Mouse (Mus musculus) neural tube, postnatal 0 days (tissue): ENCODE measurements around the gene Zfp488. TPM values are rescaled to one million over a fixed set of nuclear protein-coding genes. Genes with fewer than 3 reads are reported as not detected.

Source experiments
- polyA plus RNA-seq: library from polyadenylated mRNA; unstranded; fragments of >200 nt; fragmentation: Nextera tagmentation; extraction: Ambion mirVana; gene quantifications from 2 replicates; pipeline ENCODE4 v1.2.1, GENCODE M21; 2015

Zfp488 gene
- polyA plus RNA-seq = 2.2 and 2.3 TPM in 2 replicates

DNA sequence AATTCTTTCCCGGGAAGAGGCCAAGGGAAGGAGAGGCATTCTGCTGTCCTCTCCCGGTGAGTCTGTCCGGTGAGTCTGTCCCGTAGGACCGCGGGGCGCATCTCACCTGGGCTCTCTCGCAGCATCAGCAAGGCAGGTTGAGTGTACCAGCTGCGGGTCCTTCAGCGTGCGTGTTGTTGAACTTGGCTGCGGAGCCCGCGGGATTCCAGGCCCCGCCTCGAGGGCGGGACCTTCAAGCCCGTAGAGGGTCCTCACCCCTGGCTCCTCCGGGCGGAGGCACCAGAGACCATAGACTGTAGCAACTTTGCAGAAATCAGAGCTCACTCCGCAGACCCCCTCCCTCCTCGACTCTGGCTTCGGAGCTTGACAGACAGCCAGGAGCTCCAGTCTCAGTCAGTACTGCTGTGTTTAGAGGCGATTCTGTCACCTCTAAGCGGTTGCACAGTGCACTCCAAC, at the start of gene Zfp488:
Zfp488 (minus strand) TSS at position 161 of the 456 bp plus-strand sequence.

DNA sequence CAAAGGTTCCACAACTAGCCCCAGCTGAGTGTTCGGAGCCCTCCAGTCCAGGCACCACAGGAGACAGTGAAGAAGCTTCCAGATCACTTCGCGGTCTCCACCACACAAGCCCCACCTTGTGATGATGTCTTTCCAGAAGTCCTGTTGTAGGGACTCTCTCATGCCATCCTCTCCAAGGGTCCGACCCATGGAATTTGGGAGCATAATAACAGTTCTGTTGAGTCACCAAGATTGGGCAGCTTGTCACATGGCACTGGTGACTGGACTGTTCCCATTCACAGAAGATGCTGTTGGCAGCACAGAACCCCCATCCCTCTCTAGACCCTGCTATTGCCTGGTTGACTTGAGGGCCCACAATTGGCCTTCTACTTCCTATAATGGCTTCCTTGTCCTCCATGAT, 37.8 kb upstream of the Zfp488 start, which contains the start of gene Gm5460:
Gm5460 (plus strand) TSS at position 378 of the 400 bp plus-strand sequence.

DNA sequence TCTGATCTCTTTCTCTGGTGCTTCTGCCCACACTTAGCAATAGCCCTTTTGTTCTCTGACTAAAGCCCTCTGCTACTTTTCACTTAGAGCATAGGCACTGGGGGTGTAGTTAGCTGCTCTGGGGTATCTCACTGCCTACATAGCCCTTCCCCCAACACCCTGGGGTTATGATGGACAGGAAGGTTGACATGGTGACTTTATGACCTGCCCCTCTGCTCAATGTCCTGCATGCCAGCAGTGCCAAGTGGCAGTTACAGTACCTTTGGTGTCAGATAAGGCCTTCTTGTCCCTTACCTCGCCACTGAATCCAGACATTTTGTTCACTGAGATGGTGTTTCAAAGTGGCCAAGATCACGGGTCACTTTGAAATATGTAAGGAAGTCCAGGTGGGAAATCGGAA, 36.5 kb upstream of the Zfp488 start, which contains the start of gene Gm30083:
Gm30083 (minus strand) TSS at position 120 of the 400 bp plus-strand sequence.

DNA sequence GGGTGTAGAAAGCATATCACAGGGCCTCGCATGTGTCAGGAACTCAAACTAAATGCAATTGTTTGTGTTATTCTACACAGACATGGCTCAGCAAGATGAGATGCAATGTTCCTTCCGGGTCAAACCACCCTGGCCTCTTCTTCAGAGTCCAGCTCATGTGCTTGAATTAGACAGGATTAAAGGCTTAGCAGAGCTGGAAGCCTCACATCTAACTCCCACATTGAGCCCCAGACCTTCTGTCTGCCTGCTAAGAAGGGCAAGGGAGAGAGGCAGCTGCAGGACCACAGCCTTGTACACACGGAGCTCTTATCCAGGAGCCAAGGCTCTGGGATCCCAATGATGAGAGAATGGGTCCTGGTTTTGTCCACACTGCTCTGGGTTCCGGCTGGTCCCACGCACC, 24.8 kb downstream of the Zfp488 start, which contains the start of gene Rbp3:
Rbp3 (plus strand) TSS at position 243 of the 400 bp plus-strand sequence.

DNA sequence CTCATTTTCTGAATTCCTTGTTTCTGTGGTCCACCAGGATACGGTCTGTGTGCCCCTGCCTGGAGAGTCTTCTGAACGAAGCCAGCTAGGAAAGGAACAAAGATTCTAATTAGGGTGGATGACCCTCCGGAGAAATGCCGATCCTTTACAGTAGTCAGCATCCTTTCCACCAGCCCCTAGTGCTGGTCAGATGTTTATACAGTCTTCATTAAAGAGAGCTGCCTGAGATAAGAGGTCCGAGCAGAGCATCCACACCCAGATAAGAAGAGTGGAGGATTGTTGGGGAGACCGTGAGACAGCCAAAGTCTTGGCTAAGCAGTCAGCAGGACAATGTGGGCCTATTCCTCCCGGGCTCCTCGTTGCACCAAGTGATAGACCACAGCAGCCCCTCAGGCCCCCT, 37.8 kb downstream of the Zfp488 start, which contains the start of gene Gdf2:
Gdf2 (plus strand) TSS at position 301 of the 400 bp plus-strand sequence.

DNA sequence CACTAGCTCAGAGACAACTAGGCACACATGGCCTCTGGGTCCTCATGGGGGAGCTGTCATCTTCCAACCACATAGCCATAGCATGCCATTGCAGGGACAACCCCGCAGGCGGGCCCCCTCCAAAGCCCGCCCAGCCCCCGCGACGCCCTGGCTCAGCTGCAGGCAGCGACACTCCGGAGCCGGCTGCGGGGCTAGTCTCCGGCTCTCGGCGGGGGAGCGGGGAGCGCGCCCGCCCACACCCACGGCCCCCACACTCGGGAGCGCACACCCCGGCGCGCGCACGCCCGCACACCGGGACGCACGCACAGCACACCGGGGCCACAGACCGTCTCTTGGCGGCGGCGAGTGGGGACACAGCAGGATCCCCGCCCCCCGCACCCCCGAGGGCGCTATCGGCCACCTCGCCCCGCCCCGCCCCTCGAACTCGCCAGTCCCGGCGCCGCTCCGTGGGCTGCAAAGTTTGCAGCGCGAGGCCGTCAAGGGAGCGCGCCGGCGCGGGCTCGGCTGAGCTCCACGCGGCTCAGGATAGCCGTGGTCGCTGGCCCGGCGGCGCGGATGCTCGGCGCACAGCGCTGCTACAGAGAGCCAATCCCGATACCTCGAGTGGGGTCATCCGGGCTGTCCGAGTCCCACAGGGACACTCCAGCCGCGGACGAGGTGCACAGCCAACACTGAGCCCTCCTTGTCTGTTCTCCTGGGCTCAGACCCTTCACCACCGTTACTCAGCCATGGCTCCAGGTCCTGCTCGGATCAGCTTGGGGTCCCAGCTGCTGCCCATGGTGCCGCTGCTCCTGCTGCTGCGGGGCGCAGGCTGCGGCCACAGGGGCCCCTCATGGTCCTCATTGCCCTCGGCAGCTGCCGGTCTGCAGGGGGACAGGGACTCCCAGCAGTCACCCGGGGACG, 55.1 kb downstream of the Zfp488 start, which contains the start of gene Gdf10:
Gdf10 (plus strand) TSS at position 420 of the 903 bp plus-strand sequence.

Other genes with a start within 250 kb of the Zfp488 start
- 14.3 and 17.7 TPM in 2 replicates for gene Gdf10, start 55.2 kb downstream of the Zfp488 start, polyA plus RNA-seq
- 0.09 TPM in 1 of 2 replicates, not detected in the other for gene Gdf2, start 37.7 kb downstream of the Zfp488 start, polyA plus RNA-seq
- gene Rbp3, start 24.8 kb downstream of the Zfp488 start, polyA plus RNA-seq = 0.05 TPM in 1 of 2 replicates, not detected in the other
- not detected in 2 replicates for gene Gm30083, start 36.4 kb upstream of the Zfp488 start, polyA plus RNA-seq
- gene Gm5460, start 38.0 kb upstream of the Zfp488 start, polyA plus RNA-seq = not detected in 2 replicates
- not detected in 2 replicates for gene Antxrl, start 73.9 kb upstream of the Zfp488 start, polyA plus RNA-seq
- gene Anxa8, start 107.2 kb upstream of the Zfp488 start, polyA plus RNA-seq = 0.83 and 1.3 TPM in 2 replicates
- gene A630023A22Rik, start 124.0 kb upstream of the Zfp488 start, polyA plus RNA-seq = 0.37 TPM in 1 of 2 replicates, not detected in the other
- gene Npy4r, start 173.7 kb upstream of the Zfp488 start, polyA plus RNA-seq = 0.06 and 0.18 TPM in 2 replicates
- 3.6 and 4.3 TPM in 2 replicates for gene Gprin2, start 222.9 kb upstream of the Zfp488 start, polyA plus RNA-seq
- gene Syt15, start 240.8 kb upstream of the Zfp488 start, polyA plus RNA-seq = 0.88 and 1.6 TPM in 2 replicates